Comparison of ENCODE assay signal across 21 mouse cellular contexts in genomic region chr13:104329742-104330141, GRCm38 (mm10). TPM values are rescaled to one million over a fixed set of nuclear protein-coding genes. Genes with fewer than 3 reads are reported as not detected.
A peak's percentile ranks its signal among the peaks of the same experiment; 100 is the strongest.
DNase-seq lines count a peak whose midpoint lies in the region; ATAC-seq and TF ChIP-seq lines count a peak whose summit lies in the region.
"Had no signal": no experiment of that assay in that cellular context is flagged by ENCODE, and none has a peak within 500 bp of the region (broad histone marks: within the 10 kb centered on the region; RNA-seq: fewer than 3 reads in every experiment).

No protein-coding gene starts in this region.

- no peak overlapping the region for H3K27ac ChIP-seq in hindbrain, embryonic 15.5 days (replicated peaks)
- H3K27ac ChIP-seq in hindbrain, embryonic 11.5 days (ENCODE audit: low read depth, low read length), result no peak overlapping the region
- 0 out of 2 replicates have a peak overlapping the region, but pooled peaks have one; percentile 53 for H3K27ac ChIP-seq in kidney, embryonic 16.5 days (ENCODE audit: low read length)
- no peak overlapping the region for H3K27ac ChIP-seq in lung, postnatal 0 days (ENCODE audit: low read length)
- no peak overlapping the region for H3K27ac ChIP-seq in intestine, embryonic 16.5 days (ENCODE audit: low read length)
- H3K27ac ChIP-seq: midbrain, embryonic 12.5 days had no signal

- ATAC-seq in hindbrain, embryonic 15.5 days (ENCODE audit: low FRiP score, low read depth), result 0 out of 2 replicates have a peak, but pooled peaks have one; percentile 34
- no peak for ATAC-seq in hindbrain, embryonic 11.5 days (ENCODE audit: low FRiP score)
- peak; percentile 78 for ATAC-seq in kidney, embryonic 16.5 days (ENCODE audit: low FRiP score, low TSS enrichment)
- peak; percentile 79 for ATAC-seq in lung, postnatal 0 days
- ATAC-seq in intestine, embryonic 16.5 days, result peak; percentile 42; the same call in 1 of the 2 replicates
- ATAC-seq: CD4-positive, CD25-positive, alpha-beta regulatory T cell, adult 4 months; liver, postnatal 0 days had no signal

- H3K27me3 ChIP-seq in hindbrain, embryonic 15.5 days, result no peaks in the 10 kb centered on the region
- H3K27me3 ChIP-seq in hindbrain, embryonic 11.5 days (ENCODE audit: control insufficient read depth, insufficient read depth, low read length), result no peaks in the 10 kb centered on the region
- H3K27me3 ChIP-seq in kidney, embryonic 16.5 days (ENCODE audit: insufficient read depth, low read length), result no peaks in the 10 kb centered on the region
- H3K27me3 ChIP-seq in lung, postnatal 0 days (replicated peaks; ENCODE audit: insufficient read depth, low read length), result no peaks in the 10 kb centered on the region
- H3K27me3 ChIP-seq in intestine, embryonic 16.5 days (replicated peaks; ENCODE audit: control insufficient read depth, insufficient read depth, low read length), result no peaks in the 10 kb centered on the region
- H3K27me3 ChIP-seq: midbrain, embryonic 12.5 days had no signal

- H3K9me3 ChIP-seq in hindbrain, embryonic 15.5 days, result no peaks in the 10 kb centered on the region
- no peaks in the 10 kb centered on the region for H3K9me3 ChIP-seq in hindbrain, embryonic 11.5 days (ENCODE audit: control insufficient read depth, low read length)
- no peaks in the 10 kb centered on the region for H3K9me3 ChIP-seq in kidney, embryonic 16.5 days (ENCODE audit: low read length)
- no peaks in the 10 kb centered on the region for H3K9me3 ChIP-seq in lung, postnatal 0 days (ENCODE audit: low read length)
- H3K9me3 ChIP-seq in intestine, embryonic 16.5 days (ENCODE audit: control insufficient read depth, low read length), result no peaks in the 10 kb centered on the region
- H3K9me3 ChIP-seq: midbrain, embryonic 12.5 days had no signal

- TF ChIP-seq EP300 in lung, postnatal 0 days (IDR thresholded peaks at IDR 0.05), result no peak

- 55% methylated on average over 2 of the region's 2 CpGs for WGBS in hindbrain, embryonic 15.5 days
- WGBS in hindbrain, embryonic 11.5 days, result 91% methylated on average over 2 of the region's 2 CpGs
- WGBS in kidney, embryonic 16.5 days, result 17% methylated on average over 2 of the region's 2 CpGs
- 59% methylated on average over 2 of the region's 2 CpGs for WGBS in lung, postnatal 0 days
- WGBS in intestine, embryonic 16.5 days, result 56% methylated on average over 2 of the region's 2 CpGs

- no peak overlapping the region for H3K4me3 ChIP-seq in hindbrain, embryonic 15.5 days
- no peak overlapping the region for H3K4me3 ChIP-seq in hindbrain, embryonic 11.5 days (ENCODE audit: low read depth, low read length)
- no peak overlapping the region for H3K4me3 ChIP-seq in kidney, embryonic 16.5 days (ENCODE audit: low read length)
- no peak overlapping the region for H3K4me3 ChIP-seq in lung, postnatal 0 days (ENCODE audit: low read depth, low read length)
- no peak overlapping the region for H3K4me3 ChIP-seq in intestine, embryonic 16.5 days (ENCODE audit: low read length)
- H3K4me3 ChIP-seq: midbrain, embryonic 12.5 days had no signal

- H3K36me3 ChIP-seq in hindbrain, embryonic 15.5 days, result no peaks in the 10 kb centered on the region
- H3K36me3 ChIP-seq in hindbrain, embryonic 11.5 days (ENCODE audit: control insufficient read depth, insufficient read depth, low read length), result no peaks in the 10 kb centered on the region
- H3K36me3 ChIP-seq in kidney, embryonic 16.5 days (ENCODE audit: insufficient read depth, low read length), result no peaks in the 10 kb centered on the region
- no peaks in the 10 kb centered on the region for H3K36me3 ChIP-seq in lung, postnatal 0 days (ENCODE audit: insufficient read depth, low read length)
- H3K36me3 ChIP-seq in intestine, embryonic 16.5 days (ENCODE audit: control insufficient read depth, insufficient read depth, low read length), result no peaks in the 10 kb centered on the region
- H3K36me3 ChIP-seq: midbrain, embryonic 12.5 days had no signal

- H3K9ac ChIP-seq in hindbrain, embryonic 15.5 days, result no peak overlapping the region
- H3K9ac ChIP-seq in hindbrain, embryonic 11.5 days (ENCODE audit: low read depth, low read length), result no peak overlapping the region
- no peak overlapping the region for H3K9ac ChIP-seq in kidney, embryonic 16.5 days (replicated peaks; ENCODE audit: low read length)
- H3K9ac ChIP-seq in lung, postnatal 0 days (replicated peaks; ENCODE audit: low read depth), result no peak overlapping the region
- H3K9ac ChIP-seq in intestine, embryonic 16.5 days (ENCODE audit: low read depth, low read length), result no peak overlapping the region
- H3K9ac ChIP-seq: liver, postnatal 0 days; midbrain, embryonic 12.5 days had no signal

- no peak for TF ChIP-seq CTCF in lung, postnatal 0 days (IDR thresholded peaks at IDR 0.05)

- no peak overlapping the region for H3K4me2 ChIP-seq in hindbrain, embryonic 15.5 days
- H3K4me2 ChIP-seq in hindbrain, embryonic 11.5 days (replicated peaks; ENCODE audit: low read depth, low read length), result no peak overlapping the region
- H3K4me2 ChIP-seq in kidney, embryonic 16.5 days (replicated peaks; ENCODE audit: low read depth, low read length), result no peak overlapping the region
- no peak overlapping the region for H3K4me2 ChIP-seq in lung, postnatal 0 days (replicated peaks; ENCODE audit: low read depth, low read length)
- H3K4me2 ChIP-seq in intestine, embryonic 16.5 days (ENCODE audit: low read depth, low read length), result no peak overlapping the region
- H3K4me2 ChIP-seq: liver, embryonic 11.5 days; midbrain, embryonic 12.5 days had no signal

- no peaks in the 10 kb centered on the region for H3K4me1 ChIP-seq in hindbrain, embryonic 15.5 days (replicated peaks)
- H3K4me1 ChIP-seq in hindbrain, embryonic 11.5 days (replicated peaks; ENCODE audit: control insufficient read depth, insufficient read depth, low read length), result no peaks in the 10 kb centered on the region
- 0 out of 2 replicates have a peak, but pooled peaks cover 6% of the 10 kb centered on the region for H3K4me1 ChIP-seq in kidney, embryonic 16.5 days (ENCODE audit: insufficient read depth, low read length)
- no peaks in the 10 kb centered on the region for H3K4me1 ChIP-seq in lung, postnatal 0 days (ENCODE audit: insufficient read depth, low read depth, low read length)
- H3K4me1 ChIP-seq in intestine, embryonic 16.5 days (ENCODE audit: control insufficient read depth, insufficient read depth, low read length), result no peaks in the 10 kb centered on the region; the same call in 1 of the 2 replicates
- H3K4me1 ChIP-seq: midbrain, embryonic 12.5 days had no signal

- DNase-seq in hindbrain, embryonic 11.5 days (ENCODE audit: low spot score), result no peak
- DNase-seq in kidney, postnatal 36 days, result no peak
- DNase-seq in lung, postnatal 0 days (ENCODE audit: low spot score), result peak; percentile 70
- DNase-seq in lung, postnatal 4 days, result no peak
- DNase-seq in heart, adult 18-20 months, result no peak
- DNase-seq: adrenal gland, postnatal 36 days; cerebellum, adult 11 months; cerebellum, adult 9-11 months; gastrocnemius, postnatal 36 days; kidney, adult 9 months; left cerebral cortex, postnatal 4 days; liver, postnatal 0 days; right cerebral cortex, postnatal 4 days; thymus, adult 18-20 months; thymus, postnatal 36 days had no signal

RNA-seq across cellular contexts. Expression of gene Adamts6, which starts 42.1 kb away (rescaled TPM):
- 1.2 and 1.8 TPM in 2 replicates for polyA plus RNA-seq in hindbrain, embryonic 15.5 days (2015; fragmentation: Nextera tagmentation; extraction: Ambion mirVana)
- polyA plus RNA-seq in hindbrain, embryonic 11.5 days (2014; fragmentation: Nextera tagmentation; extraction: Ambion mirVana), result 1.6 and 2.5 TPM in 2 replicates
- 1.9 and 3.2 TPM in 2 replicates for polyA plus RNA-seq in kidney, embryonic 16.5 days (2015; fragmentation: Nextera tagmentation; extraction: Ambion mirVana)
- polyA plus RNA-seq in lung, postnatal 0 days (2015; fragmentation: Nextera tagmentation; extraction: Ambion mirVana), result 0.79 and 1.1 TPM in 2 replicates
- 1.2 and 1.4 TPM in 2 replicates for polyA plus RNA-seq in intestine, embryonic 16.5 days (2015; fragmentation: Nextera tagmentation; extraction: Ambion mirVana)
- 1 to 10 TPM; 1.5 to 3.7 TPM for total RNA-seq in heart, adult 18-20 months (2021)
